Mouse (Mus musculus): ENCODE results near the gene Rab3il1.

Gene Rab3il1

DNA sequence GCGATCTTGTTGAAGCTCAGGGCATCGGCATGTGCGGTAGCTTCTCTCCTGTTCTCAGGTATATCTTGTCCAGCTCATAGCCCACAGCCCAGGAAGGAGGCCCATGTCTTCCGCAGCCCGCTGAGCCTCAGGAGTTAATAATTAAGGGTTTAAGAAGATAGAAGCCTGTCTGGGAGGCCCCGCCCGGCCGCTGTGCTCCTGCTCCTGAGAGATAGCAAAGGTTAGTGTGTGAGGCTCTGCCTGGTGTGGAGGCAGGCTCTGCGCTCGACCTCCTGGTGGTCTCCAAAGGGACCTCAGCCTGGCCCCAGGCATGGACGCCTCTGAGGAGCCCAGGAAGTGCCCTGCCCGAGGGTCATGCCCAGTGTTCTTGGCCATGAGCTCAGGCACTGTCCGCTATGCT is 13.4 kb downstream of the Rab3il1 start:
- DNase-seq, result peak; percentile 95

DNA sequence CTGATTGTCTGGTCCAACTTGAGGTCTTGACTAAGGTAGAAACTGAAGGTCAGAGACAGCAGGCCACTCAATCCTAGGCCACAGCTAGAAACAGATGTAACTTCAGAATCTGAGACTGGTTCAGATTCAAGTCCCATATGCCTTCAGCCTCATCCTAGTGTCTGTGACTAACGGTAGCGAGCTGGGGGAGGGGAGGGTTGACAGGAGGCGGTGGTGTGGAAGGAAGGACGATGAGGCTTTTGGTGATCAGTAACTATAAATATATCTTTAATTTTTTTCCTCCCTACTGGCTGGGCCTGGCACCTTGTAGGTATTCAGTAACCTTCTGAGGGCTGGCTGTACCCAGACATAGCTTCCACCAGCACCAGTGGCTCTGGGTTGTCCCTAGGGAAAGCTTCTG is 14.0 kb downstream of the Rab3il1 start:
- DNase-seq, result peak; percentile 70

DNA sequence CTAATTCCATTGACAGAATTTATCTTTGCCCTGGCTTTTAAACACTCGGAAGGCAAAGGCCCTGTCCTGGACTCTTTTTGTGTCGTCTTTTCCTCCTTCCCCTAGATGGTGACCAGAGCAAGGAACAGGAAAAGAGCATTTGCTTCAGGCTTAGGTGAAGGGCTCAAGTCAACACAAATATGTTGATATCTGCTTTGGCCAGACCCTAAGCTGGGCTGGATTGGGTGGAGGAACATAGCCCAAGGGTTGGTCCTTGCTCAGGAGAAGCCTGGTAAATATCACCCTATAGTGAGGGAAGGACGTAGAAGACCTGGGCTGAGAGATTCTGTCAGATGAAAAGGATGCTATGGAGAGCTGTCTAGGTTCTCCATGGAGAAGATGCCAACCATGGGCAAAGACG is 14.7 kb downstream of the Rab3il1 start:
- DNase-seq, result peak; percentile 77

DNA sequence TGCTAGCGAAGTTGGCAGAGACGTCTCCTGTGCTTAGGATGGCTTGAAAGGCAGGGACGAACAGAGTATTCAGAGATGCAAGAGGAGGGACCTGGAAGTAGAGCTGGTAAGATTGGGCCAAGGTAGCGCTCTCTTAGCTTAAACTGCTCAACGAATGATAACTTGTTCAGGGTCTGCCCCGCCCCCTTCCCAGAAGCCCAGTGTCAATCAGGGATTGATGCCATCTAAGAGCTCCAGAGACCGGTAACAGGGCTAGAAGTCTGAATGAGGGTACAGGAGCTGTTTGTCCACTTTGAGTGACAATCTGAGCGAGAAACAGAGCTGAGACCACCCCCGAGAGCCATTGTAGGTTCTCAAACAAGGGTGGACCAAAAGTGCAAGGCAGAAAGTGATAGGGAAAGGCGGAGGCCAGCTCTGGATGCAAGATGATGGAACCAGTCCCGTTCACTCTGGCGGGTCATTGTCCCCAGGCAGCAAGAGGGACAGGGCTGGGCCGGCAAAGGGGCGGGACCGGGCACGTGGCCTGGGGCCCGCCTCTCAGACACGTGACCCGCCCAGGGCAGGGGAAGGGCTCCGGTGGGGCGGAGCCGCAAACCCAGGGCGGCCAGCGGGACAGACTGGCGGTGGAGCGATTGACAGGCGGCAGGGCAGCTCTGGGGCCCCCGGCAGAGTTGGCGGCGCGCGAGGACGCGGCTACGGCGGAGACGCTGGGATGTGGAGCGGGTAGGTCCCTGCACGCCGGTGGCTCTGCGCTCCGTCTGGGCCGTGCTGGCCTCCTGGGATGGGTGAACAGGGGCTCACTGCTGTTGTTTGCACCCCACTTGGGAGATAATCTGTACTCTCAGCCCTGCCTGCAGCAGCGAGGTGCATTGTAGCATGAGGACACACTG is 16.4 kb downstream of the Rab3il1 start:
- DNase-seq, result peak; percentile 97

DNA sequence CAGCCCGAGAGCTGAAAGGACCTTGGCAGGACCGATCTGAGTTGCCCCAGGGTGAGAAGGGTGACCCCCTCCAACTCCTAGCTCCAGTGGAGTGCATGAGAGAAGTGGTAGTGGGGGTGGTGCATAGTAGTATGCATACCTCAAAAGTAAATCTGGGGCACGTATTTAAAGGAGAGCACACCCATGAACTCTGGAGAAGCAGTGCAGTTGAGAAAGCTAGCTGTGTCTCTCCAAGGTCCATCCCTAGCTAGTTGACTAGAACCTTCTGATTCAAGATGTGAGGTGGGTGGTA is 17.0 kb downstream of the Rab3il1 start:
- no peak for DNase-seq

DNA sequence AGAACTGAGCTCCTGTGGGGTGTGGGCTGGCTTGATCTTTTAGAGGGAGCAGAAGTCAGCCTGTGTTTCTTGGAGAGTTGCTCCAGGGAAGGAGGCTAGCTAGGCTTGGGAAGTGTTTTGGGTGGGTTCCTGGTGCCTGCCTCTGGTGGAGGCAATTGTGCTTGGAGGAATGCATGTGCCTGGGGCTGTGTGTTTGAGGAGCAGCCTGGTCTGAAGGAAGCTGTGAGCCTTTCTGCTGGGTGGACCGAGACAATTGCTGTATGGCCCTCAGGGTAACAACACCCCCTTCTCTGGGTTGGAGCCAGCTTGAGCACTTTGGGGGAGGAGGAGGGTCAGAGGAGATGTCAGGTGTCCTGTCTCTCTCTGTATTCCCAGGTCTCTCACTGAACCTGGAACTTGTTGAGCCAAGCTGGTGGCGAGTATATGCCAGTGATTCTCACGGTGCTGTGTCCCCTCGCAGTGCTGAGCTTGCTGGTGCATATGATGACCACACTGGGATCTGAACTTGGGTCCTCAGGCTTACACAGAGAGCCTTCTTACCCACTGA is 17.8 kb downstream of the Rab3il1 start:
- no peak for DNase-seq

DNA sequence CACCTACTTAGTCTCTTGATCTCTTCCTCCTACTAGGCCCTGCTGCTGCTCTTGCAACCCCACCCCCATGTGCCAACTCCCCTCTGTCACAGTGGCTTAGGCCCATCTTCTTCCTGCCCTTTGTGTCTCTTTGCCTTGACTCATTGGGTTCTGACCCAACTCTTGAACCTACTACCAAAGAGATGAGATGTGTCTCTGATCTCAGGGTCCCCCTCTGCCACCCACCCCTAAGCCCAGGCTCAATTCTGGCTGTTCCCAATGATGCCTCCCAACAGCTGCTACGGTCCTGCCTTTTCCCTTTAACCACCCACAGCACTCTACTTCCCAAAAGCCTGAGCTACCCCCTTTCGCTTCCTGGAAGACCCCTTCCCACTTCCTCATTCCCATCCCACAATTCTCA is 20.5 kb downstream of the Rab3il1 start:
- no peak for DNase-seq

DNA sequence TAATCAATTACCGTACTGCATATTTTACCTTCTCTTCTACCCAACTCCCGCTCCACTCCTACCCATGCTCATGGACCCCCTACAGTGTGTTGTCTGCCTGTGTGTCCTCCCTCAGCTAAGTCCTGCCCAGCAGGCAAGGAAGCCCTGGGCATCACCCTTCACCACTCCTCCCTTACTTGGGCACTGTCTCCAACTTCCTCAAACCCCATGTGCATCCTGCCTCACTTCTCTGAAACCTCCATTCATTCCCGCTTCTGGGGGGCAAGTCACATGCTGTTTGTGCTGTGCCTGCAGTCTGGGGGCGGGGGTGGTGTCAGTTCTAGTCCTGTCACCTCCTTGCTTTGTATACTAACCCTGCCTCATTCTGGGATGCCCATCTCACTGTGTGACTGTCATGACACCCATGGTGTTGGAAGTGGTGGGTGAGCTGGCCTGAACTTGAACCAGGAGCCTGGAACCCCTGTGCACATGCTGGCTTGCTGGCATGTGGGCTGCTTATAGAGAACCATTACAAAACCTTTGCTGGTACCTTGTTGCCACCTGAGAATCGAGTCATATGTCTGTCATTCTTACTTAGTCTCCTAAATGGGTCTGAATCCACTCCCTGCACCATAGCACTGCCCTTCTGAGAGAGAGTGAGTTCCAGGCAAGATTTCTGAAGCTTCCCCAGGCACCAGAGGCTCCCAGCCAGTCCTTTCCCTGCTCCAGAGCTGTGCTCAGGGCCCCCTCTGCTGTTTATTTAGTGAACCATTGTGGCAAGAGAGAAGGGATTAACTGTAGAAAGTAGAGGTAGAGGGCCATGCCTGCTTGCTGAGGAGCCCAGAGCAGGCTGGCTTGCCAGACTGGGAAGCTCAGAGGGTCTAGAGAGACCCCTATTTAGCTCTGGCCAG is 21.2 kb downstream of the Rab3il1 start:
- peak; percentile 60 for DNase-seq

DNA sequence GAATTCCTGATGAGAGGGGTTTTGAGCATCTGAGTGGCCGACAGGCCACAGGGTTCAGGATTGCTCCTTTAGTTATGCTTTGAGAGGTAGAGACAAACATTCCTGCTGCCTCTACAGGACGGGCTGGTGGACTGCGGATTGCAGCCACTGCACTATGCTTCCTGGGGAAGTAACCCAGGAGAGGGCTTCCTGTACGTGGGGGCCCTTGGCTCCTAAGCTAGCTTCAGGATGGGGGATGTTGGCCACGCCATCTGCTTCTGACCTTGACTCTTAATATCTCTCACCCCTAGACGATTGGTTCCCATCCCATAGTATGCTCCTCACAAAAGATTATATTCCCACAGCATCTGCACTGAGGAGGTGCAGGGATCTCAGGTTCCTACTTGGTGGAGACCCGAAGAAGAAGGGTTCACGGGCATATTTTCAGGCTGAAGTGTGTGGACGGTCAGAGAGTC is 21.9 kb downstream of the Rab3il1 start:
- no peak for DNase-seq

DNA sequence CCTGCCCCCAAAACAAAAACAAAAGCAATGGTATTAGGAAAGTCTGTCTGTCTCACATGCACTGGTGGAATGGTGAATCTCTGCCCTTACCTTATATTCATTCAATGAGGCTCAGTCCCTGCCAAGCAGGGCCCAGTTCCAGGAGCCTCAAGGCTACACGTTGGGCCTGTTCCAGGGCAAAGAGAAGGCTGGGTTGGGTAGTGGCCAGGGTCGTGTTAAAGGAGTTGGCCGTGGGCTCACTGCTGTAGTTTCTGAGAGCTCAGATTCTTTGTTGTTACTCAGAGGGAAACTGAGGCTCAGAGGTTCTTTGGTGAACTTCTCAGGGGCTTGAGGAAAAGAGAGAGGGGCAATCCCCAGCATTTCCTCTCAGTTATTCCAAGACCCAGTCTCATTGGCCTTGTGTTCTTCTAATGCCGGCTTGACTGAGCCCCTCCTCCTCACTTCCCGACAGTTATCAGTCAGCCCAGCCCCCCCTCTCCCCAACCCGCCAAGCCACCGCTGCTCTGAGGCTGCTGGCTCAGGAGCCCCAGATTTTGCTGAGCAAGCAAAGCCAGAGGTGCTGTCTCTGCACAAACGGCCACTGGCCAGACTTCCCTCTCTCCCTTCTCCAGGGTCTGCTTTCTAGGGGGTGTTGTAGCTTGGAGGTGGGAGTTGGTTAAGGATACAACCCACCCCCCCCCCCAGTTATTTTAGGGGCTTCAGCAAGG is 23.9 kb downstream of the Rab3il1 start:
- peak; percentile 72 for DNase-seq

DNA sequence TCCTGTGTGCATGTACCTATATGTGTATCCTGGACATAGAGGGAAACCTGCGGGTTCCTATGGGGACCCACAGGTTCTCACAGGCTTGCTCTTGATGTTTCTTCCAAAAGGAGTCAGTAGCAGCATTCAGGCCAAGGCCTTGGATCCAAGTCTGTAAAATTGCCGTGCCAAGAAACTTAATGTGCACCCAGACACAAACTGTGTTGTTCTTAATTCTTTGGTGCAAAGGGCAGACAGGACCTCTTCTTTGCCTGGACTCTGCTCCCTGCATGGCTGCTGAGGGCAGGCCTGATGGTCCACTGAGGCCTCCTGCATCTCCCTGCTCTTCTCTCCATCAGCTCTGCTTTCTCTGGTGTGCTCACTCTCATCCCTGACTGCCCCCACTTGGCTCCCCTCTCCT is 28.3 kb downstream of the Rab3il1 start:
- DNase-seq, result no peak

DNA sequence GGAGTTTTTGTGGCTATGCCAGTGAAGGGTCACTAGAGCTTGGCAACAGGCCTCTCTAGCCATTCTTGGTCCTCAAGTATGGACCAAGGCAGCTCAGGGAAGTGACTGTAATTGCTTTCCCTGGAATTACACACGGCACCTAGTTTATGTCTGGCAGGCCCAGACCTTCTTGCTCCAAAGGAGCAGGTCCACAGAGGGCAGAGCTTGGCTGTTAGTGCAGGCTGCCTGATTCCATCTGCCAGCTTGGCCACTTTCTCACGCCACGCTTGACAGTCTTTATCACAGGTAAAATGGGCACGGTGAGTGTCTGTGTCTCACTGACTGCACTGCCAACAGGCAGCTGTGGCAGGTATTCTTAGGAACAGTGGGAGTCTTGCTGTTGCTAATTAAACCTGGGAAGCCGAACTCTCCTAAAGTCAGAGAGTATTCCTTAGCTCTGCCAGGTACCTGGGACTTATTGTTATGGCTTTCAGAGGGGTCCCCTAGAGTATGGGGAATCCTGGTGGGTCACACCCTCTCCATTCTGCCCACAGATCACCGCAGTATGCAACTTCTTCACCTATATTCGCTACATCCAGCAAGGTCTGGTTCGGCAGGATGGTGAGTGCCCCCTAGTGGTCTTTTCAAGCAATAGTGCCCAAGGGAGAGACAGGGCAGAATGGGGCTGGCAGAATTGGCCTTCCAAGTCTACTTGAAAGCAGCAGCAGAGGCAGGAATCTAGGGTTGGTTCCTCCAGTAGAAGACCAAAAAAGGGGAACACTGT is 31.9 kb downstream of the Rab3il1 start:
- peak; percentile 68 for DNase-seq

DNA sequence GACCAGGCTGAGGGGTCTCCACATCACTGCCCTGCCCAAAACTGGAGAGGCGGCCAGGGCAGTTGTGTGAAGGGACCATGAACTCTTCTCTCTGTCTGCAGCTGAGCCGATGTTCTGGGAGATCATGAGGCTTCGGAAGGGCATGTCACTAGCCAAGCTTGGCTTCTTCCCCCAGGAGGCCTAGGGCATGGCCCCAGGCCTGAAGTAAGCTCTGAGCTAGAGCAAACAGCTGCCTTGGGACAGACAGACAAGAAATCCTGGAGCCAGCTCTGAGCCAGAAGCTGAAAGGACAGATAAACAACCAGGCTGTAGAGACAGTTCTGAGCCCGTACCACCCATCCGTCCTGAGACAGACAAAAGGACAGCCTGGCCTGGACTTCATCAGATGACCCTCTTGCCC is 32.9 kb downstream of the Rab3il1 start:
- DNase-seq, result no peak

DNA sequence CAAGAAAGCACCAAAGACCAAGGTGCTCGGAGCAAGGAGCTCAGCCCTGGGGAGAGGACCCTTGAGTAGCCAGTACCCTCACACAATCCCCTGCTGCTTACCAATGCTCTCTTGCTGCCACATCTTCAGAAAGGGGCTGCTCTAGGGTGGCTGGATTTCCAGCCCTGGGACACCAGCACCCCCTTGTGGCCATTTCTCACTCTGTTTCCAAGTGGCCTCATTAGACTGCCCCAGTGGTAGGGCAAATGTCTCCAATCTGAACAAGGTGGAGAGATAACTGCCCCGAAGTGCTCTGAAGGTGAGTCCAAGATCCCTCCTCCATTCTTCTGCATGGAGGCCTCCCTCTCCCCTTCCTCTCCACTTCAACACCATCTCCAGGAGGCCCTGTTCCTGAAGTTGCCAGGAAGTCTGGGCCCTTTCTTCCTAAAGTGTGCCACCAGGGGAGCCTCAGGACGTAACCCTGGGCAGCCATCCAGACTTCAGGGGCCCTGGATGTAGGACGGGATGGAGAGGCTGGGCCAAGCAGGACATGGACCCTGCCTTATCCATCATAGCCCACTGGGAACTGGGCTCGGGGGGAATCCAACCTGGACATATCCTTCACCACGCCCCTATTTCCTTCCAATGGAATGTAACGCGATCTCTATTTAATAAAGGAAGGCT is 33.4 kb downstream of the Rab3il1 start:
- peak; percentile 83 for DNase-seq

DNA sequence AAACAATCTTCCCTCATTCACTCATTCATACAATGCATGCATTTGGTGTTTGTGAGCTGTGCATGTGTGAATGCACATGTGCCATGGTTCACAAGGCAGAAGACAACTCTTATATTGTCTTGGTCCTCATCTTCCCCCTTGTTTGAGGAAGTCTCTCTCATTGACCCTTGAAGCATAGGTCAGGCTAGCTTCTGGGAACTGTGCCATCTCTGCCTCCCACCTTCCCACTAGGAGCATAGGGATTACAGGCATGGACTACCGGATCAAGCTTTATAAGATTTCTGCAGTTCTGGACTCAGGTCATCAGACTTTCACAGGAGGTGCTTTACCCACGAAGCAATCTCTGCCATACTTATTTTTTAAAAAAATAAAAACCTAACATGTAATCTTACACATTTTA is 36.1 kb downstream of the Rab3il1 start:
- DNase-seq, result no peak

DNA sequence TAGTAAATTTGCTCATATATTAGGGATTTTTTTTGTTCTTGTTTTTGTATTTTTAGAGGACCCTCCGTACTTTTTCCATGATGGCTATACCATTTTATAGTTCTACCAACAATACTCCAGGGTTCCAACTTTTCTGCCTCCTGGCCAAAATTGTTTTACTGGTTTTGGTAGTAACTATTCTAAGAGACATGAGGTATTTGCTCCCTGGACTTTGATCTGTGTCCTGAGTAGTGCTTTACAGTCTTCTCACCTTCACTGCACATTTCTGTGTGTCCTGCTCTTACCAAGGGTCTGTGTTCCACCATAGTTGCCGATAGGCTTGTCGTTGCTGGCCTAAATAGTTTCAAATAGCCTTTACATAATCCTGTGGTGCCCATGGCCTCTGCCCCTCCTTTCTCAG is 36.9 kb downstream of the Rab3il1 start:
- no peak for DNase-seq

DNA sequence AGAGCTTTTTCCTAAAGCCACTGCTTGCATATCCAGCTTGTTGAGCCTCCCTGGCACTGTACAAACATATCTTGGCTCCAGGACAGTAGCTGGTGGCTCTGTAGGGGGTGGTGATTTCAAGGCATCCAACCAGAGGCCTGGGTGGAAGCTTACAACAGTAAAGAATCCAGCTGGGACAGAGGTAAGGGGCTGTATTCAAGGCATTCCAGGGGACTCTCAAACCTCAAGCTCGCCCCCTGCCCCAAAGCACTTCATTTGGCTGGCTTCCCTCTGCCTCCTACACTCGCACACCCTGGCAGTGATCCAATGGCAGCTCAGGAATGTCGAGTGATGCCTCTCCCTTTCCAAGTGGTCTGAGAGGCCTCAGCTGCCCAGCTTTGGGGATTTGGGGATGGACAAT is 37.4 kb downstream of the Rab3il1 start:
- DNase-seq, result peak; percentile 49

DNA sequence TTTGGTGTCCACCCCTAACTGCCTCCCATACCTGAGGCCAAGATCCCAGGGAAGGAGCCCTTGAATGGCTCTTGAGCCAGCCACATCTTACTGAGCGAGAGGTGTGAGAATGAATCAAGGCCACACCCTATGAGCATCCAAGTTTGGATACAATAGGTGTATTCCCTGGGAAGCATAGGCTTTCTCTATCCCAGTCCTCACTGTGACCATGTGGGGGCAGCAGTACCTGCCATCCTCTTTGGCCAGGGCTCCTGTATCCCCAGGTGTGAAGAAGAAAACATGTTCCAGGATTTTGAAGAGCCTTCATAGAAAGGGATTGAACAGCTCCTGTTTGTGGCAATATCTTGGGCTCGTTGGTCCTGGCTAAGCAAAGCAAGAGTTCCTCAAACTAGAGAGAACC is 38.1 kb downstream of the Rab3il1 start:
- DNase-seq, result no peak

DNA sequence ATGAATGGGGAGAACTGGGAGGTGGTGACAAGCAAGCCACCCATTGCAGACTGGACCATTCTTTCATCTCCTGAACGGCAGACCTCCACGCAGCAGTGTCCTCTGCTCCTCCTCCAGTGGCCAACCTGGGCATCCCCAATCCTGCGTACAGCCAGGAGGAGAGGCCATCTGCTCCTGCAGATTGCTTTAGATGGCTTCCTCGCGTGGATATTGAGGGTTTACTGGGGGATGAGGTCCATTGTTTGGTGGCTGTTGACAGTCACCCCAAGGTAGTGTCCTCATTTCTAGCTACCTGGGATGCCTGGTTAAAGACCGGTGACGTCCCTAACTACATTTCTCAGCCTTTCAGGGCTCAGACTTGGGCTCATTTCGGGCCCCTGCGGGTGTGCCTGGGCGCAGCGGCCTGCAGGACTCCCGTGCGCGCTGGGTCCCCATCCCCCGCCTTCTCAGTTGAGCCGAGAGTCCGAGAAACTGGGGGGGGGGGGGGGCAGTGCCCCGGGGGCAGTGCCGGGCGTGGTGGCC is 39.5 kb downstream of the Rab3il1 start:
- no peak for DNase-seq

DNA sequence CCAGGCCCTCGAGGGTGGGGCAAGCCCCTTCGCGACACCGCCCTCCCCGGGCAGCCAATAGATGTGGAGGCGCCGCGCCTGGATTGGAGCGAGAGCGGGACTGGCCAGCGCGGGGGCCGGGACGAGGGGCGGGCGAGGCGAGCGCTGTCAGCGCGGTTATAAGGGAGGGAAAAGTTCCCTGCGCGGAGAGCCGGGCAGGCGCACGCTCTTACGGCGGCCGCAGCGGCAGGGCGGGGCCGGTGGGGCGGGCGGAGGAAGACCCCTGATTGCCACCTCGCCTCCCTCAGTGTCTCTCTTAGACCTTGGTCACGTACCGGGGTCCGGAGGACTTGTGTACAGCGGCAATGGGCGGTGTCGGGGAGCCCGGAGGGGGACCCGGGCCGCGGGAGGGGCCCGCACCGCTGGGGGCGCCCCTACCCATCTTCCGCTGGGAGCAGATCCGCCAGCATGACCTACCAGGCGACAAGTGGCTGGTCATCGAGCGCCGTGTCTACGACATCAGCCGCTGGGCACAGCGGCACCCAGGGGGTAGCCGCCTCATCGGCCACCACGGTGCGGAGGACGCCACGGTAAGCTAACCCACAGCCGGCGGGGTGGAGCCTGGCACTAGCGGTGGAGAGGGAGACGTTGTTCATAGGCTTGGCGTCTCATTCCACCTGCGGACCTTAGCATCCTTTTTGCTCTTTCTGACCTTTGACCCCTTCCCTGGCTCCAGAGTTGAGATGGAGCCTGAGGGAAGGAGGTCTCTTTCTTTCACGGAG is 40.1 kb downstream of the Rab3il1 start, which contains the start of gene Fads3:
Fads3 (plus strand) TSS at position 182 of the 761 bp plus-strand sequence.
- peak; percentile 85 for DNase-seq

DNA sequence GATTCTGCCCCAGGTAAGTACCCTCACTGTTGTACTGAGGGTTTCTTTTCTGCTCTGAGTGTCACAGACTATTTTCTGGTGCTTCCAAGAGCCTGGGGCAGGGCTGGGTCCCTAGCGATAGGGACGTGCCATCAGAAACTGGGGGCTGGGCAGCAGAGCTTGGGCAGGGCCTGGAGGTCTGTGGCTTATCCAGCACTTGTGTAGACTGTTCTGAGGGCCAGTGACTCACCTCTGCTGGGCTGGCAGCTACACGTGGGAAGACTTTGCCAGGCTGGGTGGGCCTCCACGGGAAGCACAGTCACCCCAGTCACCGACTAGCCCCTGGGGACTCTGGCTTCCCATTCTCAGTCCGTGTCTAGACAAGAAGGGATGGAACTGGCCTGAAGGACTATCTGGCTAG is 40.8 kb downstream of the Rab3il1 start:
- no peak for DNase-seq

All from liver (tissue).